Mouse (Mus musculus): ENCODE measurements at regions not wholly inside any gene's neighbourhood (a gene's known extent, or its start where the extent isn't known, plus 50 kb on each side); places are given as distances from the start of the nearest gene placed in this dataset.

DNA sequence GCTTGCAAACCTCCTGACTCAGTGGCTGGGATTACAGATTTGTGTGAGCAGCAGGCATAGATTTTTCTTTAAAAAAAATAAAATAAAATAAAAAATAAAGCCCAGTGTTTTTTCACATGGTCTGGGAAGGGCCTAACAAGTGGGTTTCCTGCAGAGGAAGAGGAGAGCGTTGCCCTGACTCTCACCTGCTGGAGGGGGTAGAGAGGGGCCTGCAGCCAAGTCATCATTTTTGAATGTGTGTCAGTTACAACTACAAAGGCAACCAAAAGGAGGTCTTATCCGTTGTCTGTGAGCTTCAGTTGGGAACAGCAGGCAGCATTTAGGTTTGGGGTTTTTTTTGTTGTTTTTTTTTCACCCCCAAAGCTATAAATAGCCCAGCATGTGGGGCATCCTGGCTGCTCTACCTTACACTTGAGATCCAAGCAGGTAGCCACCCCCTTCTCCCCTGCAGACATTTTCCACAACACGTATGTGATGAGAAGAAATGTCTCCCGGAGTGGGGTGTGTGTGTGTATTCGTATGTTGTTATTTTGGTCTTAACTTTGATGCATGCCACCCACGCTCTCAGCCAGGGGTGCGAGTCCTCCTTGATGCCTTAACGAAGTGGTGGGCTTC, 285.7 kb upstream of the 4930412O13Rik start:
- Histone ChIP-seq H3K4me1 (ENCODE audit: control insufficient read depth, insufficient read depth, low read length) (no peaks in the 10 kb centered on the region), H3K9ac (ENCODE audit: low read length) (no peak overlapping the region), H3K27ac (ENCODE audit: low read depth, low read length) (no peak overlapping the region), H3K4me2 (ENCODE audit: low read length) (no peak overlapping the region), H3K9me3 (replicated peaks; ENCODE audit: control insufficient read depth, low read length) (no peaks in the 10 kb centered on the region), H3K36me3 (ENCODE audit: control insufficient read depth, insufficient read depth, low read length) (no peaks in the 10 kb centered on the region), H3K4me3 (ENCODE audit: low read depth, low read length) (no peak overlapping the region), H3K27me3 (replicated peaks; ENCODE audit: control insufficient read depth, insufficient read depth, low read length) (no peaks in the 10 kb centered on the region)
- DNase-seq (ENCODE audit: low spot score) = no peak
- 70% methylated on average over 8 of the region's 8 CpGs for WGBS
- no peak for ATAC-seq

DNA sequence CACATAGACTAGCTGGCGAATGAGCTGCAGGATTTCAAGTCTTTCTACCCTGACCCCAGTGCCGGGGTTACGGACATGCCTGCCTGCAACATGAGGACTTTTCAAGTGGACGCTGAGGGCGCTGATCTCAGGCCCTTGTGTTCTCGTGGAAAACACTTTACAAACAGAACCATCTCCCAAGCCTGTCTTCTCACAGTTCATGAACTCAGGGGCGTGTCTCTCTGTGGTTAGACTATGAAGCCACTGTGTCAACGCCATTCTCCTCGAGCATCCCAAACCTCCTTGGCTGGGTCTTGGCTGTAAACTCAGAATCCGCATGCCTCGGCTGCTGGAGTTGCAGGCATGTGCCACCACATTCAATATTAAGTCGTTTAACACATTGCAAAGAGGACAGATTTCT, 284.9 kb upstream of the 4930412O13Rik start:
- no peak overlapping the region for H3K9ac ChIP-seq (ENCODE audit: low read length)
- no peaks in the 10 kb centered on the region for H3K4me1 ChIP-seq (ENCODE audit: control insufficient read depth, insufficient read depth, low read length)
- no peaks in the 10 kb centered on the region for H3K27me3 ChIP-seq (replicated peaks; ENCODE audit: control insufficient read depth, insufficient read depth, low read length)
- H3K4me3 ChIP-seq (ENCODE audit: low read depth, low read length) = no peak overlapping the region
- H3K9me3 ChIP-seq (replicated peaks; ENCODE audit: control insufficient read depth, low read length) = no peaks in the 10 kb centered on the region
- 80% methylated on average over 12 of the region's 12 CpGs for WGBS
- no peaks in the 10 kb centered on the region for H3K36me3 ChIP-seq (ENCODE audit: control insufficient read depth, insufficient read depth, low read length)
- DNase-seq (ENCODE audit: low spot score) (no peak), ATAC-seq (no peak)
- no peak overlapping the region for H3K27ac ChIP-seq (ENCODE audit: low read depth, low read length)
- no peak overlapping the region for H3K4me2 ChIP-seq (ENCODE audit: low read length)

DNA sequence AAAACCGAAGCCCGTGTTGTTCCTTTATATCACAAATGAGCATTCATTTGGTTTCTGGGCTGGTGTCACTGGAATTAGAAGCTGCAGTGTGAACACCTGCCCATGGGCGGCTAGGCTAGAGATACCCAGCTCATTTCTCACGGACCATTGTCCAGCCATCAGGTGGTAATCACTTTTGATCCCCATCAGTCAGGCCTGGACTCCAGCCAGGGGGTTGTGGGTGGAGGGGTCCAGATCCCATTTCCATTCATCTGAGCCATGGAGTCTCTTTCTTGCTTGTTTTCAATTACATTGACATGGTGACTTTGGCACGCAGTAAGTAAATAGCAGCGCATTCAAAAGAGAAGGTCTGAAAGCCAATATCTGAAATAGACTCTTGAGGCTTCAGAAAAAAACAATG, 276.1 kb upstream of the 4930412O13Rik start:
- H3K27ac ChIP-seq (ENCODE audit: low read depth, low read length) = no peak overlapping the region
- H3K4me3 ChIP-seq (ENCODE audit: low read depth, low read length) = no peak overlapping the region
- H3K4me1 ChIP-seq (ENCODE audit: control insufficient read depth, insufficient read depth, low read length) = no peaks in the 10 kb centered on the region
- H3K9ac ChIP-seq (ENCODE audit: low read length) = no peak overlapping the region
- no peaks in the 10 kb centered on the region for H3K27me3 ChIP-seq (replicated peaks; ENCODE audit: control insufficient read depth, insufficient read depth, low read length)
- no peaks in the 10 kb centered on the region for H3K36me3 ChIP-seq (ENCODE audit: control insufficient read depth, insufficient read depth, low read length)
- no peaks in the 10 kb centered on the region for H3K9me3 ChIP-seq (replicated peaks; ENCODE audit: control insufficient read depth, low read length)
- H3K4me2 ChIP-seq (ENCODE audit: low read length) = no peak overlapping the region
- ATAC-seq = no peak
- WGBS = 57% methylated on average over 6 of the region's 6 CpGs
- DNase-seq (ENCODE audit: low spot score) = no peak

DNA sequence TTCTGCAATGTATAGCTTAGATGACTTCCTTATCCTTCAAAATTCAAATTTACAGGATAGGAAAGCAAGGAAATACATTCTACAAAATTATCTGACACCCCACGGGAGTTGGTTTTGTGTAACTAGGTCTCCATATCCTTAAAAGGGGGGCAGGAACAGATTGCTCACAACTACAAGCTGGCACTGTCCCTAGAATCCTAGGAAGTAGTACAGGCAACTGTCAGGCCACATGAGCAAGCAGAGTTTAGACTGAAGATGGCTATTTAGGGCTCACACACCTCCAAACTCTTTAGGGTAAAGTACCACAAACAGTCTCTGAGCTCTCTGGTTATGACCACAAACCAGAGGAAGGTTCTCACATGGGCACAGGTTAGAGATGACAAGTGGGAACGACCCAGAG, 273.5 kb upstream of the 4930412O13Rik start:
- Histone ChIP-seq H3K36me3 (ENCODE audit: control insufficient read depth, insufficient read depth, low read length) (no peaks in the 10 kb centered on the region), H3K27ac (ENCODE audit: low read depth, low read length) (no peak overlapping the region), H3K4me2 (ENCODE audit: low read length) (no peak overlapping the region), H3K9me3 (replicated peaks; ENCODE audit: control insufficient read depth, low read length) (no peaks in the 10 kb centered on the region), H3K9ac (ENCODE audit: low read length) (no peak overlapping the region), H3K4me1 (ENCODE audit: control insufficient read depth, insufficient read depth, low read length) (no peaks in the 10 kb centered on the region), H3K4me3 (ENCODE audit: low read depth, low read length) (no peak overlapping the region), H3K27me3 (replicated peaks; ENCODE audit: control insufficient read depth, insufficient read depth, low read length) (no peaks in the 10 kb centered on the region)
- DNase-seq (ENCODE audit: low spot score) = no peak
- WGBS = 87% methylated on average over 2 of the region's 2 CpGs
- ATAC-seq = no peak

DNA sequence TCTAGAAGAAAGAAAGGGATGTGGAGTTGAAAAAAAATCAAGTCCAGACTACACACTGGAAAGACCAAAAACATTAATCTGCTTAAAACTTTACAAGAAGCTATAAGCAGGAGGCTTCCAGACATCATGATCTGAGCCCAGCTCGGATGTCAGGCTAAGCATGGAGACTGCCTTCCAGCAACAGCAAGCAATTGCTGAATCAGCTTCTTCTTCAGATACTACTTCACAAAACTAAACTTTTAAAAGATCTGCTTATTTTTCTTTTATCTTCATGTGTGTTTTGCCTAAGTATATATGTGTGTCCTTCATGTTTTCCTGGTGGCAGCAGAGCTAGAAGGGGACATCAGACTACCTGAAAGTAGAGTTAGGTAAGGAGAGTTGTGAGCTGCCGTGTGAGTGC, 266.6 kb upstream of the 4930412O13Rik start:
- no peak for DNase-seq (ENCODE audit: low spot score)
- Histone ChIP-seq H3K4me1 (ENCODE audit: control insufficient read depth, insufficient read depth, low read length) (no peaks in the 10 kb centered on the region), H3K4me2 (ENCODE audit: low read length) (no peak overlapping the region), H3K4me3 (ENCODE audit: low read depth, low read length) (no peak overlapping the region), H3K36me3 (ENCODE audit: control insufficient read depth, insufficient read depth, low read length) (no peaks in the 10 kb centered on the region), H3K9me3 (replicated peaks; ENCODE audit: control insufficient read depth, low read length) (no peaks in the 10 kb centered on the region), H3K9ac (ENCODE audit: low read length) (no peak overlapping the region), H3K27ac (ENCODE audit: low read depth, low read length) (no peak overlapping the region), H3K27me3 (replicated peaks; ENCODE audit: control insufficient read depth, insufficient read depth, low read length) (no peaks in the 10 kb centered on the region)
- 93% methylated on average over 2 of the region's 2 CpGs for WGBS
- ATAC-seq = no peak

DNA sequence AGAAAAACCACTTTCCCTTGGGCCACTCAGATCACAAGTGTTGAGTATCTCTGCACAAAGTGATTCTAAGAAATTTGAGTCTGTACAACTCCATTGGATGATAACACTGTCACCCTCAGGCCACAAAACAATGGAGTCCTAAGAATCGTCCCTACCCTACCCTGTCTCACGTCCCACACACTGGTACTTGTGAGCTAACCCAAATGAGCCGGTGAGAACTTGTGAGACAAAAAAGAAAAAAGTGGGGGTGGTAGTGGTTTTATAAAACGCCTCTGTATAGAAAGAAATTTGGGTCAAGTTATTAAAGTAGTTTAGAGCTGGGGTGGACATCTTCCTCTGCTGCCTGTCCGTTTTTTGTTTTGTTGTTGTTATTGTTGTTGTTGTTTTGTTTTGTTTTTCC, 264.8 kb upstream of the 4930412O13Rik start:
- no peaks in the 10 kb centered on the region for H3K9me3 ChIP-seq (replicated peaks; ENCODE audit: control insufficient read depth, low read length)
- DNase-seq (ENCODE audit: low spot score) (no peak), ATAC-seq (no peak)
- H3K27me3 ChIP-seq (replicated peaks; ENCODE audit: control insufficient read depth, insufficient read depth, low read length) = no peaks in the 10 kb centered on the region
- H3K36me3 ChIP-seq (ENCODE audit: control insufficient read depth, insufficient read depth, low read length) = no peaks in the 10 kb centered on the region
- H3K4me3 ChIP-seq (ENCODE audit: low read depth, low read length) = no peak overlapping the region
- peaks cover 5% of the 10 kb centered on the region; the same call in 1 of the 2 replicates for H3K4me1 ChIP-seq (ENCODE audit: control insufficient read depth, insufficient read depth, low read length)
- H3K4me2 ChIP-seq (ENCODE audit: low read length) = no peak overlapping the region
- no peak overlapping the region for H3K27ac ChIP-seq (ENCODE audit: low read depth, low read length)
- H3K9ac ChIP-seq (ENCODE audit: low read length) = no peak overlapping the region
- 82% methylated on average over 5 of the region's 5 CpGs for WGBS

DNA sequence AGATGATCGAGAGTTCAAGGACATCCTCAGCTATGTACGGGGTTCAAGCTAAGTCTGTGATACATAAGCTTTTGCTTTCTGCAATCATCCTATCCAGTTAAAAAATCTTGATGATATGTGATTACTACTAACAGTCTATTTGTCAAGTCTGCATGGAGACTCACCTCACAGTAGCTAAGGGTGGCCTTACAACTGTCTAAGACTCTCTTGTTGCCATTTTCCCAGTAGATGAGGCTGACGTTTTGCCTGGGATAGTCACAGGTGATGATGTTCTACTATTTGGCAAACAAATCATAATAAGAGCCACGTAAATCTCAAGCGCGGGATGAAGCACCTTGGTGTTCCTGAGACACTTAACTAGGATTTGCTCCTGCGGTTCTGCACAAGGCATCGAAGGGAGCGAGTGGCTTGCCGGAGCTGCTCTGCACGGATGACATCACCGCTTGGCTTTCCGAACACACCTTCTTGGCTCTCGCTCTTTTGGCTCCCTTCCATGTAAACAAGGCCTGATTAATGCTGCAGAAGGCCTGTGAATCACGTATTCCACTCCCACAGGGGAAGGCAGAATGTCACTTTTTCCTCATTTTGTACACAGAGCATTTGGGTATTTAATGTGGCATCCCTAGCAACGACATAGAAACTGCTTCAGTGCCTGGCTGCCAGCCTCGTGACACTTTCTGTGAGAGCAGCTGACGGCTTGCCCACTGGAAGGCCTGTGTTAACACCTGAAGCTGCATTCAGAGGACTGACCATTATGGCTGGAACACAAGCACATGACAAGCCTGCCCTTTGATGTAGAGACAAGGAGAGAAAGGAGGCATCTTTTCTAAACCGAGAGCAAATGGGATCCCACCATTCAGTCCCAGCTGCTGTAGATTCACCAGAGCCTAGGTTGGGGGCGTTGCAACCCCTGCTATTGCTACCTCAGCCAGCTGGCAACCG, 260.5 kb upstream of the 4930412O13Rik start:
- Histone ChIP-seq H3K9me3 (replicated peaks; ENCODE audit: control insufficient read depth, low read length) (no peaks in the 10 kb centered on the region), H3K4me1 (ENCODE audit: control insufficient read depth, insufficient read depth, low read length) (peaks cover 7% of the 10 kb centered on the region; the same call in 1 of the 2 replicates), H3K36me3 (ENCODE audit: control insufficient read depth, insufficient read depth, low read length) (no peaks in the 10 kb centered on the region), H3K27ac (ENCODE audit: low read depth, low read length) (0 out of 2 replicates have a peak overlapping the region, but pooled peaks have one; percentile 52), H3K4me3 (ENCODE audit: low read depth, low read length) (no peak overlapping the region), H3K27me3 (replicated peaks; ENCODE audit: control insufficient read depth, insufficient read depth, low read length) (no peaks in the 10 kb centered on the region), H3K9ac (ENCODE audit: low read length) (no peak overlapping the region), H3K4me2 (ENCODE audit: low read length) (peak overlapping the region; percentile 26; the same call in 1 of the 2 replicates)
- ATAC-seq (peak; percentile 95), DNase-seq (ENCODE audit: low spot score) (peak; percentile 94)
- 46% methylated on average over 21 of the region's 21 CpGs for WGBS

DNA sequence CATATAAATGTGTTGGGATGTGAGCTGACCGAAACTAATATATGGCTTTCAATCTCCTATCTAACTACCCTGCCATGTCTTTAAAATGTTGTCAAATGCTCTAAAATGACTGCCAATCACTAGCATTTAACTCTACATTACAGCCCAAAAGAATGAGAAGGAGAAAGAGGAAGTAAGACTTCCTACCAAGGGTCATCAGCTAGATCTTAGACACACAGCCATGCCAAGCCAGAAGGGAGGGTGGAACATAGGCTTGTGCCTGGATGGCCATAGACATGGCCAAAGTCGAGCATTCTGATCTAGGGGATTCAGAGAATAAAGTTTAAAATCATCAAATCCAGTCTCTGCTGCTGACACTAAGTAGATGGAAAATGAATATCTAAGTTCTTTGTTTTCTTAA, 257.4 kb upstream of the 4930412O13Rik start:
- H3K4me3 ChIP-seq (ENCODE audit: low read depth, low read length) = no peak overlapping the region
- no peaks in the 10 kb centered on the region for H3K36me3 ChIP-seq (ENCODE audit: control insufficient read depth, insufficient read depth, low read length)
- DNase-seq (ENCODE audit: low spot score) (no peak), ATAC-seq (no peak)
- H3K4me1 ChIP-seq (ENCODE audit: control insufficient read depth, insufficient read depth, low read length) = peaks cover 7% of the 10 kb centered on the region; the same call in 1 of the 2 replicates
- no peak overlapping the region for H3K9ac ChIP-seq (ENCODE audit: low read length)
- 92% methylated on average over 2 of the region's 2 CpGs for WGBS
- H3K27ac ChIP-seq (ENCODE audit: low read depth, low read length) = no peak overlapping the region
- no peak overlapping the region for H3K4me2 ChIP-seq (ENCODE audit: low read length)
- no peaks in the 10 kb centered on the region for H3K27me3 ChIP-seq (replicated peaks; ENCODE audit: control insufficient read depth, insufficient read depth, low read length)
- no peaks in the 10 kb centered on the region for H3K9me3 ChIP-seq (replicated peaks; ENCODE audit: control insufficient read depth, low read length)

DNA sequence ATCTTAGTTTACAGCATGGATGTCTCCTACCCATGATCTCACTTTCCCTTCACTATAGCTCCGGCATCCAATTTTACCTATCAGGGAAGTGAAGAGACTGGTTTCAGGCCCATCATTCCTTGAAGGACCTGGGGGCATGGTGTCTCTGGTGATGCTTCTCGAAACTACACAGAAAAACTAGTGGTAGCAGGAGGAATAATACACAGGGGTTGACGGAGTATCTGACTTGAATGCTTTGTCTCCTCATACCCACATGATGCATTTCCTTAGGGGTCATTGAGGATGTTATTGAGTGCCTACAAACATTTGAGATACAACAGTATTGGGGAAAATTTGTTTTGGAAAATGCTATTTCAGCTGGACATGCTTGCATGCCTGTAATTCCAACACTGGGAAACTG, 253.0 kb upstream of the 4930412O13Rik start:
- no peak overlapping the region for H3K4me2 ChIP-seq (ENCODE audit: low read length)
- H3K4me3 ChIP-seq (ENCODE audit: low read depth, low read length) = no peak overlapping the region
- WGBS = 91% methylated on average over 3 of the region's 3 CpGs
- no peak overlapping the region for H3K27ac ChIP-seq (ENCODE audit: low read depth, low read length)
- no peaks in the 10 kb centered on the region for H3K27me3 ChIP-seq (replicated peaks; ENCODE audit: control insufficient read depth, insufficient read depth, low read length)
- H3K36me3 ChIP-seq (ENCODE audit: control insufficient read depth, insufficient read depth, low read length) = no peaks in the 10 kb centered on the region
- DNase-seq (ENCODE audit: low spot score) (no peak), ATAC-seq (no peak)
- H3K4me1 ChIP-seq (ENCODE audit: control insufficient read depth, insufficient read depth, low read length) = peaks cover 5% of the 10 kb centered on the region
- no peaks in the 10 kb centered on the region for H3K9me3 ChIP-seq (replicated peaks; ENCODE audit: control insufficient read depth, low read length)
- no peak overlapping the region for H3K9ac ChIP-seq (ENCODE audit: low read length)
